Mouse (Mus musculus): ENCODE results near the gene Scfd1.

DNA sequence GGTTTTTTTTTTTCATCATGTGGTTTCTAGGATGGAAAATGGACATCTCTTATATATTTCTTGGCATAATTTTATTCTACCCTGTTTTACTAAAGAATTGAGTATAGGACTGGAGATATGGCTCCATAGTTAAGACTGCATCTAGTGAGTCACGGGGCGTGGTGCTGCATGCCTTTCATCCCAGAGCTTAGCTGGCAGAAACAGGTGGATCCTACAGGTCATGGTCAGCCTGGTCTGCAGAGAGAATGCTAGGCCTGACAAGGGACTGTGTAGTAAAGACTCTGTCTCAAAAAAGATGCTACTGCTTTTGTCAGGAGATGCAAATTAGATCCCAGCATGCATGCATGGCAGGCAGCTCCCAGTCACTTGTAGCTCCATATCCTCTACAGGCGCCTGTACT is 8.8 kb upstream of the Scfd1 start:
- TF ChIP-seq POLR2A (IDR thresholded peaks at IDR 0.05; ENCODE audit: low read depth, low read length) (no peak), CTCF (IDR thresholded peaks at IDR 0.05; ENCODE audit: extremely low read depth, insufficient read length, insufficient replicate concordance, low read depth, low read length) (no peak)

Measured in small intestine, adult 2 months (tissue).